Mouse (Mus musculus) kidney, embryonic 14.5 days (tissue): ENCODE results near the gene Msi2. TPM values are rescaled to one million over a fixed set of nuclear protein-coding genes. Genes with fewer than 3 reads are reported as not detected.

ENCODE experiments used
- ATAC-seq: fragments of 200-750 bp; cut with Nextera tagmentation; 2 replicates; pipeline ENCODE4 v1.8.0; 2017; ENCODE audit warnings: moderate number of reproducible peaks, mild to moderate bottlenecking, moderate TSS enrichment, moderate library complexity; ENCODE audit not compliant: low FRiP score, low TSS enrichment
- H3K27ac ChIP-seq: fragments of 300-500 bp; sonication (generic); 2 replicates; pipeline ENCODE4 v1.5.1; 2014; ENCODE audit warnings: low read depth, mild to moderate bottlenecking, low read length, moderate library complexity, mixed read lengths
- H3K27me3 ChIP-seq: fragments of 300-500 bp; sonication (generic); 2 replicates; pipeline ENCODE4 v1.6.1; 2014; ENCODE audit warnings: mild to moderate bottlenecking, low read length; ENCODE audit not compliant: control insufficient read depth, insufficient read depth
- H3K36me3 ChIP-seq: fragments of 300-500 bp; sonication (generic); 2 replicates; pipeline ENCODE4 v1.6.1; 2014; ENCODE audit warnings: low read length, mixed read lengths; ENCODE audit not compliant: control insufficient read depth, insufficient read depth
- H3K4me1 ChIP-seq: fragments of 300-500 bp; sonication (generic); 2 replicates; pipeline ENCODE4 v1.6.1; 2014; ENCODE audit warnings: low read length, mixed read lengths; ENCODE audit not compliant: control insufficient read depth, insufficient read depth
- H3K4me2 ChIP-seq: fragments of 300-500 bp; sonication (generic); replicated peaks from 2 replicates; pipeline ENCODE4 v1.6.1; 2014; ENCODE audit warnings: low read depth, mild to moderate bottlenecking, low read length
- H3K4me3 ChIP-seq: fragments of 300-500 bp; sonication (generic); 2 replicates; pipeline ENCODE4 v1.5.1; 2014; ENCODE audit warnings: mild to moderate bottlenecking, low read length
- H3K9ac ChIP-seq: fragments of 300-500 bp; sonication (generic); 2 replicates; pipeline ENCODE4 v1.6.1; 2014; ENCODE audit warnings: low read depth, mild to moderate bottlenecking, low read length, moderate library complexity
- H3K9me3 ChIP-seq: fragments of 300-500 bp; sonication (generic); 2 replicates; pipeline ENCODE4 v1.6.1; 2016; ENCODE audit warnings: low read length; ENCODE audit not compliant: control insufficient read depth
- WGBS: fragments of 180-500 bp; shearing (Covaris S2); extraction: QIAGEN DNeasy Blood & Tissue Kit; methylation state at CpG from one replicate; pipeline ENCODE4 v1.1.7; 2014; 5-methylcytosine and 5-hydroxymethylcytosine counted together
- polyA plus RNA-seq: library from polyadenylated mRNA; unstranded; fragments of >200 nt; fragmentation: Nextera tagmentation; extraction: Ambion mirVana; gene quantifications from 2 replicates; pipeline ENCODE4 v1.2.1, GENCODE M21; 2014

Msi2 gene
- polyA plus RNA-seq, 1 experiment from 2014 or later, result 30.8 TPM

DNA sequence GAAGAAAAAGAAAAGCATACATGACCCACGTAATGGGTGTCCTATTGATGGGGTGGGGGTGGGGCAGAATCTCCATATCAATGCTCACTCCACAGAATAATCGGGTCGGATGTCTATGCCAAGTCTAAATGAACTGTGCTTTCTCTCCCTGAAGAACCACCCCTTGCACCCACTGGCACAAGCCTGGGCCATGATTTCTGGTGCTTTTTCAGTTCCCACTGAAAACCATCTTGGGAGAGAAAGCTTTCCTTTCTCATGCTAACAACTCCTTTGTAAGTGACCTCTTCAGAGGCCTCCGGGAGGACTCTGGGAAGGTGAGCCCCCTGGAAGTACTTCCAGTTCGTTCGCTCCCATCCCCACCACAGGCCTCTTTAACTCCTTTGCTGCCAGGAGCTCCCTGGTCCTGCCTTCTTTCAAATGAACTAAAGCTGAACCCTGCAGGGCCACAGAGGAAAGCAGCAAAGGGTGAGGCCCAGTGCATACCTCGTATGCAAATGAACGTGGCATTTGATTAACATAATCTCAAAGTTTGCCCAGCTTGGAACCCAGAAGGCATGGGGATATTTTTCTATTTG is 135.0 kb downstream of the Msi2 start:
- H3K9me3 ChIP-seq, result no peaks in the 10 kb centered on the region
- 6% methylated on average over 8 of the region's 8 CpGs for WGBS
- H3K27me3 ChIP-seq, result no peaks in the 10 kb centered on the region
- peak overlapping the region; percentile 28; the same call in 1 of the 2 replicates for H3K4me2 ChIP-seq
- H3K36me3 ChIP-seq, result no peaks in the 10 kb centered on the region
- ATAC-seq, result peak; percentile 36; the same call in 1 of the 2 replicates
- H3K4me3 ChIP-seq, result no peak overlapping the region
- peak overlapping the region; percentile 88 for H3K27ac ChIP-seq
- H3K9ac ChIP-seq, result peak overlapping the region; percentile 40
- peaks cover 73% of the 10 kb centered on the region for H3K4me1 ChIP-seq

- ATAC-seq, result no peak
- WGBS, result 3% methylated on average over 7 of the region's 7 CpGs
- H3K9ac ChIP-seq, result peak overlapping the region; percentile 40
These were observed 135.5 kb downstream of the Msi2 start for GRCm38 (mm10) chr11:88582781-88583180.

GRCm38 (mm10) chr11:88582021-88582707 is 136.1 kb downstream of the Msi2 start:
- Histone ChIP-seq H3K27ac (peak overlapping the region; percentile 88), H3K36me3 (no peaks in the 10 kb centered on the region), H3K4me2 (peak overlapping the region; percentile 28), H3K4me1 (peaks cover 67% of the 10 kb centered on the region), H3K9ac (peak overlapping the region; percentile 40; the same call in 1 of the 2 replicates), H3K9me3 (no peaks in the 10 kb centered on the region), H3K4me3 (no peak overlapping the region; the same call in 1 of the 2 replicates), H3K27me3 (no peaks in the 10 kb centered on the region)
- 15% methylated on average over 13 of the region's 13 CpGs for WGBS
- peak; percentile 18; the same call in 1 of the 2 replicates for ATAC-seq

More at GRCm38 (mm10) chr11:88582781-88583180, 135.5 kb downstream of the Msi2 start:
- peaks cover 67% of the 10 kb centered on the region for H3K4me1 ChIP-seq
- H3K36me3 ChIP-seq, result no peaks in the 10 kb centered on the region
- peak overlapping the region; percentile 88 for H3K27ac ChIP-seq
- no peaks in the 10 kb centered on the region for H3K9me3 ChIP-seq
- no peaks in the 10 kb centered on the region for H3K27me3 ChIP-seq
- peak overlapping the region; percentile 28 for H3K4me2 ChIP-seq
- no peak overlapping the region for H3K4me3 ChIP-seq

- 63% methylated on average over 7 of the region's 7 CpGs for WGBS
- H3K4me2 ChIP-seq, result no peak overlapping the region
- H3K4me1 ChIP-seq, result peaks cover 67% of the 10 kb centered on the region
- H3K9ac ChIP-seq, result no peak overlapping the region
- ATAC-seq, result no peak
- H3K36me3 ChIP-seq, result no peaks in the 10 kb centered on the region
- H3K27ac ChIP-seq, result peak overlapping the region; percentile 88; the same call in 1 of the 2 replicates
- no peaks in the 10 kb centered on the region for H3K9me3 ChIP-seq
- H3K4me3 ChIP-seq, result no peak overlapping the region
- H3K27me3 ChIP-seq, result no peaks in the 10 kb centered on the region
These were observed 136.9 kb downstream of the Msi2 start for GRCm38 (mm10) chr11:88581375-88581774.

- Histone ChIP-seq H3K4me3 (no peak overlapping the region), H3K4me1 (peaks cover 54% of the 10 kb centered on the region), H3K9me3 (no peaks in the 10 kb centered on the region), H3K9ac (no peak overlapping the region), H3K4me2 (no peak overlapping the region), H3K36me3 (no peaks in the 10 kb centered on the region), H3K27me3 (no peaks in the 10 kb centered on the region), H3K27ac (no peak overlapping the region)
- WGBS, result 85% methylated on average over 2 of the region's 2 CpGs
- ATAC-seq, result no peak
These were observed 139.6 kb downstream of the Msi2 start for GRCm38 (mm10) chr11:88578700-88579099.

DNA sequence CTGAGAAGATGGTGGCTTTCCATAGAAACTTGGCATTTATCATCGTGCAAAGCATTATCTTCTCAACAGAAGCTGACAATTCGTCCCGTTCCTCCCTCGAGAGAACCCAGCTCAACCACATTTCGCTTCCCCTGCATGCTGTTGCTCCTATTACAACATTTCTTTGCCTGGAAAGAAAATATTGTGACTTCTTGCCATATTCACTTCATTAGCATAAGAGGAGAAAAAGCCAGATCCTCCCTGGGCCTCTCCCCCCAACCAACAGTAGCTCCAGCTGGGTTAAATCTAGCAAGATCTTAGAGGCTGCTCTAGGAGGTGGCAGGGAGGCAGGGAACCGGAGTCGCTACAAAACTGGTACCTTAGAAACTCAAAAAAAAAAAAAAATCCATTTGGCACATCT is 141.2 kb downstream of the Msi2 start:
- H3K4me3 ChIP-seq, result no peak overlapping the region
- H3K9me3 ChIP-seq, result no peaks in the 10 kb centered on the region
- ATAC-seq, result no peak
- H3K4me1 ChIP-seq, result peaks cover 45% of the 10 kb centered on the region
- no peaks in the 10 kb centered on the region for H3K36me3 ChIP-seq
- WGBS, result 66% methylated on average over 7 of the region's 7 CpGs
- no peaks in the 10 kb centered on the region for H3K27me3 ChIP-seq
- no peak overlapping the region for H3K4me2 ChIP-seq
- no peak overlapping the region for H3K9ac ChIP-seq
- H3K27ac ChIP-seq, result no peak overlapping the region; the same call in 1 of the 2 replicates

DNA sequence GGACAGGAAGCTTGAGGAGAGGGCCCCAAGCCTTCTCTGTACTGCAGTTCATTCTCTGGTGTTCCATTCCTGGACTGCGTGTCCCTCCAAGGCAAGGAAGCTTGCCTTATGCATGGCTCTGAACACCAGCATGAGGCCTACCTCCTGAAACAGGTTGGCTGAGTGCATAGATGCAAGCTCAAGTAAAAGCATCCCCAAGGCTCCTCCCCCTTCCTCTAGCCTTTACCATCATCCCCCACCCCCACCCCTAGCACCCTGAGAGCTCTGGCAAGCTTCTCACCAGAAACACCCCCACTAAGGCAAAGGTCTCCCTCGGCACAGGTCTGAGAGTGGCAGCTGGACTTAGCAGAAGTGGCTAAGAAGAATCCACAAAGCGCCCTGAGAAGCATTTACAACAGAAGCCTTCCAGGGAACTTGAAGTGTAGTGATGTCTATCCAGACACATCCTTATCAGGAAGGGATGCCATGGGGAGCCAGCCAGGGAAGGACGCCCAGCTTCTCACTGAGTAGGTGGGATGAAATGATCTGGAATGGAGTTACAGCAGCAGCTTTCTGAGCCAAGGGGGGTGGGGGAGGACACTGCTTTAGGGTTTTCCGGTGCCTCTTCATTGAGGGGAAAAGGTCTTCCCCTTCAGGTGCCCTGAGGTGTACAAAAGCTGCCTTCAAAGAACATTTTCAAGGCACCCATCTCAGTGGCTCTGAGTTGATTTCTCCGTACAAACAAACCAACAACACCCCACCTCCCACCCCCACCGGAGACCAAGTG is 141.9 kb downstream of the Msi2 start:
- Histone ChIP-seq H3K27ac (no peak overlapping the region; the same call in 1 of the 2 replicates), H3K9me3 (no peaks in the 10 kb centered on the region), H3K4me3 (no peak overlapping the region), H3K4me1 (peaks cover 38% of the 10 kb centered on the region), H3K36me3 (no peaks in the 10 kb centered on the region), H3K9ac (no peak overlapping the region), H3K27me3 (no peaks in the 10 kb centered on the region), H3K4me2 (no peak overlapping the region)
- no peak for ATAC-seq
- 71% methylated on average over 7 of the region's 7 CpGs for WGBS

DNA sequence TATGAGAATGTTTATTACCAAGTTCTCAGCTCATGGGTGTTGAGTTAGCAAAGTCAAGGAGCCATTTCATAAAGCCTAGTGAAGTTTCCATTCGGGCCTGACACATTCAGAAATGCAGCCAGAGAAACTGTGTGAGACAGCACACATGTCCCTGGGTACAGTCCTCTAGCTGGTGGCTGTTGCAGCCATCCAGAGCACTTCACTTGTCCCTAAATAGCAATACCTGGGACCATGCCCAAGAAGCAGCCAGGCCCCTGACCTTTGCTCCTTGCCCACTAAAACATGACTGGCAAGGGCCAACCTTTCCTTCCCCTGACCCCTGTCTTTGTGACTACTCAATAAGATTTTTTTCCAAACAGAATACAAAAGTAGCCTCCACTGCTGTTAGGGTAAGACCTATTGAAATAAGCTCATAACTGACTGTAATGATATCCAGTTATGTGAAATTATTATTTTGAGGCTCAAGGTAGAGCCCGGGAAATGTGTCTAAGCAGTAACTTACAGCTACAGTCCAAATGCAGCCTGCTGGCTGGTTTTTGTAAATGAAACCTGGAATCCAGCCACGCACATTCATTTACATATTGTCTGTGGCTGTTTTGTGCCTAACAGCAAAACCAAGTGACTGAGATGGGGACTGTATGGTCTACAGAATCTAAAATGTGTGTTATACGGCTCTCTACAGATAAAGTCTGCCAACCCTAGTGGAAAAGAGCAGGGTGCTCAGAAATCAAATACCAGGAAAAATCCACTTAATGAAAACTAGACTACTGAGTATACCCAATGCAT is 143.5 kb downstream of the Msi2 start:
- Histone ChIP-seq H3K4me3 (no peak overlapping the region), H3K4me2 (no peak overlapping the region), H3K9ac (no peak overlapping the region), H3K36me3 (0 out of 2 replicates have a peak, but pooled peaks cover 2% of the 10 kb centered on the region), H3K27ac (no peak overlapping the region), H3K9me3 (no peaks in the 10 kb centered on the region), H3K4me1 (peaks cover 35% of the 10 kb centered on the region), H3K27me3 (no peaks in the 10 kb centered on the region)
- ATAC-seq, result no peak
- WGBS, result 80% methylated on average over 4 of the region's 4 CpGs
